Mouse (Mus musculus): Measurements from ENCODE around the gene Sgpp2.

Sgpp2 gene

DNA sequence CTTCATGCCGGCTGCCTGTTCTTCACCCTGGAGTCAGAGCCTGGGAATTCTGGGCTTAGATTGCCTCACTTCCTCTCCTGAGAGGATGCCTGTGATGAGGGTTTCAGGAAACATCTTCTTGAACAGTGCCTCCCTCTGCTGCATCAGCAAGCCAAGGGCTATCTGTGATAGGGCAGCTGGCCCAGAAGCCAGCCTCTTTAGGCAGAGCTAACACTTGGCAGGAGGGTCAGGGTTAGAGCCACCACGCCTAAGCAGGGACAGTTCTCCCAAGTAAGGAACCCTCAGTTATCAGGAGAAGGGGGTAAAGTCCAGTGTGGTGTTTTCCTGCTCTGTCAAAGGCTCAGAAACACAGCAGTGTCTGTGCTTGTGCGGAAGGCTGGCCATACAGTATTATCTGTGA, 89.6 kb downstream of the Sgpp2 start:
- DNase-seq (ENCODE audit: low spot score in 2 of 2): no peak

DNA sequence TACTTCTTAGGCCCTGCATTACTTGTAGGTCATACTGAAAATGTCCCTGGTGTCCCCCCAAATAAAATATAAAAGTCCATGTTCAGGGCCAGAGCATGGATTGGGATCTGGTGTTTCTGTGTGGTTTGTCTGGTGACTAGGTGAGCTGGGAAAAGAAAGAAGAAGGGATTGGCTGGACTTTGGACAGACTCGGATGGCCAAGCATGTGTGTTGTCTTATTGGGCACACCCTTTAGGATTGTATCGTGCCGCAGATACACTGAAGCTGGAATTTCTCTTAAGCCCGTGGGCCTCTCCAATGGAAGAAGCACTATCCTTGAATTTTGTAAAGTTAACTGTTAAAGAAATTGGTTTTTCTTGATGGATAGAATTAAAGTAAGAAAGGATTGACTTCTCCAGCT, 91.3 kb downstream of the Sgpp2 start:
- DNase-seq (ENCODE audit: low spot score in 2 of 2): no peak

DNA sequence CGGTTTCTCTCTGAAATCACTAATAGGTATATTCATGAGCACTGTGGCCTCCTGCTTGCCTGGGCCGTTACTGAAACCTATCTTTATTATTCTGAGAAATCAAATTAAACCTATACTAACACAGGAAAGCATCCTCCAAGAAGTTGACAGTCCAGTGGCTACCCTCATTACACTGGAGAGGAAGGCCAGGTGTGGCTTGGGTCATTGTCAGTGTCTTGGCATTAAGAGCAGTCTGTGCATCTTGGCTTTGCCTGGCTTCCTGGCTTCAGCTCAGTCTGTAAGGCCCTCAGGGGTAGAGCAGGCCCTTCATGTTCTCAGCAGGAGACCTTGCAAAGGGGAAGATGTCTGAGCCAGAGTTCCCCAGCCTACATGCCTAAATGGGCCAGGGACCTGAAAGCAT, 99.3 kb downstream of the Sgpp2 start:
- no peak for DNase-seq (ENCODE audit: low spot score in 2 of 2)

DNA sequence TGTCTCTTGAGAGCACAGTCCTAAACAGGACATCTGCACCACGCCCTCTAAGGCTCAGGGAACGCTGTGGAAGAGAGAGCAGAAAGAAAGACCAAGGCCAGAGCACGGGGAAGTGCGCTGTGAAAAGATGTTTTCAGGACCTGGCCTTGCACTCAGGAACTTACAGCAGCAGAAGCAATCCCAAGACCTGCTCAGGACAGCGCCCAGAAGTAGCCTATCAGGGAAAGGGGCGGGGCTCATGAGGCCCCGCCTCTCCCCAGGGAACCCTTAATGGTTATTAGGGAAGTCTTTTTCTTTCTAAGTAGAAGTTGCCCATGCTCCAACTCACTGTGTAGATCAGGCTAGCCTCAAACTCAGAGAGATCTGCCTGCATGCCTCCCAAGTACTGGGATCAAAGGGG, 102.5 kb downstream of the Sgpp2 start:
- DNase-seq (ENCODE audit: low spot score in 2 of 2): no peak

DNA sequence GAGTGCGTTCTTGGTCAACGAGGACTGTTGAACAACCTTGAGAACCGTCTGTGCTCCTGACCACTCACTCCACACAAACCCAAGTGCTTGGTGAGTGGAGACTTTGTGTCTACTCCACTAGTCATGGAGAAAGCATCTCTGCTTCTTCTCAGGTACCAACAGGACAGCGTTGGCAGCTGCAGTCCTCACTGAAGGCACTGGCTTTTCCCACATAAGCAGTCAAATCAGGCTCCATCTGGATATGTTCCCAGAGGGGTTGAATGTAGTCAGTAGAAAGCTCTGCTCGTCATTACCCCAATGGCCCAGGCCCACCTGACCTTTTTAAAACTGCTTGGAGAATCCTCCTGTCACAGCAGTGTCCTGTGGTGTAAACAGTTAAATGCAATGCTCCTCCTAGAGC, 104.3 kb downstream of the Sgpp2 start:
- DNase-seq (ENCODE audit: low spot score in 2 of 2): no peak

DNA sequence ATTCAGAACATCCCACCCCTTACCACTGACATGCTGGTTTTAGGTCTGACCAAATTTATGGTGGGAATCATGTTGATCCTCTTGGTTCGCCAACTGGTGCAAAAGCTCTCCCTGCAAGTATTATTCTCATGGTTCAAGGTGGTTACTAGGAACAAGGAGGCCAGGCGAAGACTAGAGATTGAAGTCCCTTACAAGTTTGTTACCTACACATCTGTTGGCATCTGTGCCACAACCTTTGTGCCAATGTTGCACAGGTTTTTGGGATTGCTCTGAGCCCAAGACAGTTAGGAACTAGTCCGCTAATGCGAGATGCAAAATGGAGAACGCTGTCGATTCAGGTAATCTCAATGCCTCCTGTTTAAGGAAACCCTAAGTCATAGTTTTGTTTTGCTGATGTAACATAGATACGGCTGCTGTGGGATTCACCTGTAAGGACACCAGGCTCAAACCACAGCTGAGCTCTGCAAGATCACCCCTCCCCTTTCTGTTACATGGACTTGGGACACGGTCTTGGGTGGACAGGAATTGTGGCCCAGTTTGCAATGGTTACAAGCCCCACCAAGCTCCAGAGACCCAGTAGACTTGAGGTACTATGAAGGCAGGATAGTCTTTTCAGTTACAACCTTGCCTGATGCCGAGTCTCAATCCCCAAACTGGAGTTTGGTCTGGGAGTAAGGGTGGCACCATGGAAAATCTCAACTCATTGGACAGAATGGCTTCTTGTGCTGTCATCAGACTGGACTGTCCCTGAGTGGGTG, 107.2 kb downstream of the Sgpp2 start:
- DNase-seq (ENCODE audit: low spot score in 2 of 2): no peak

DNA sequence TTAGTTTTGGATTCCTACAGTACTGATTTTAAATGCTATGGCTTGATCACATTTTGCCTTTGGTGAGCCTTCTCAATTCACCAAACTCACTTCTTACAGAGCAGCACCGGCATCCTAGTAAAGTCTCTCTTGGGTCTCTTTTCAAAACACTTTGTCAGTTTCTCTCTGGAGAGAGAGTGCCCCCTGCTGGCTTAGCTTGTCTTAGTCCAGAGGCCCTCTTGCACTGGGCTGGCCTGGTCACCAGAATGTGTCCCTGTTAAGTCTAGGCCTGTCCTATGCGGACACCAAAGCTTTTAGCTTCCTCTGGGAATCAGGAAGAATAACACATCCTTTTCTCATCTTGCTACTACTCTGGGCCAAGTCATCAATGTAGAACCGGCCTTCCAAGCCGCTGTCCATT, 109.4 kb downstream of the Sgpp2 start:
- DNase-seq (ENCODE audit: low spot score in 2 of 2): peak; percentile 27 to 67

DNA sequence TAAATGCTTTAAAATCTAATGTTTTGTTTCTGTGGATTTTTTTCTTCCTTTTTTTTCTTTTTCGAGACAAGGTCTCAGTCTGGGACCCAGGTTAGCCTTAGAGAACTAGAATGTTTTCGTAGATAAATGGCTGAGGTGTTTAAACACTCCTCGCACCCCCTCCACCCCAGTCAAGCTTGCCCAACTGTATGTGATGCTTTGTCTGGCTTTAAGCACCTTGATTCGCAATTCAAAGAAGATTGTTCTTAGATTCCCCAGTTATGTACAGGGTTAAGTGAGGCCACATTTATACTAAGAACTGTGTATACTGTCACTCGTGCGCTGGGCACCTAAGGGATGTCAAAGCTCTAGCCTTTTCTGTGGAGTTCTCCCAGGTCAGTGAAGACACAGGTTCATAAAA, 110.1 kb downstream of the Sgpp2 start:
- DNase-seq (ENCODE audit: low spot score in 2 of 2): no peak

DNA sequence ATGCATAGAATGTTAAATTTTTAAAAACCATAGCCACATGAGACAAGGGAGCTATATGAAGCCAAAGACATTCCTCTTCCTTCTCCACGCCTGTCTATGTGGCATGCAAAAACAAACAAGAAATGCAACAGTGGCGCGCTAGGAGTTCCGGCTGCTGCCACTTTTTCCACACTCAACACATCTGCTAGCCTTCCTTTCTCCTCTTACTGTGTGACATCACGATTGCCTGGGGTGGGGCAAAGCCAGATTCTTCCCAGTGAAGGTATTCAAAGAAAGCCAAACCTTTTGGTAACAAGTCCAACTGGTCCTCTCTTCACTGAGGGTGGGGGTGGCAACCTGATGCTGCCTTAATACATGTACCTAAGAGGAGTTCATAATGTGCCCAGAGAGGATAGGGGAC, 111.6 kb downstream of the Sgpp2 start:
- no peak for DNase-seq (ENCODE audit: low spot score in 2 of 2)

DNA sequence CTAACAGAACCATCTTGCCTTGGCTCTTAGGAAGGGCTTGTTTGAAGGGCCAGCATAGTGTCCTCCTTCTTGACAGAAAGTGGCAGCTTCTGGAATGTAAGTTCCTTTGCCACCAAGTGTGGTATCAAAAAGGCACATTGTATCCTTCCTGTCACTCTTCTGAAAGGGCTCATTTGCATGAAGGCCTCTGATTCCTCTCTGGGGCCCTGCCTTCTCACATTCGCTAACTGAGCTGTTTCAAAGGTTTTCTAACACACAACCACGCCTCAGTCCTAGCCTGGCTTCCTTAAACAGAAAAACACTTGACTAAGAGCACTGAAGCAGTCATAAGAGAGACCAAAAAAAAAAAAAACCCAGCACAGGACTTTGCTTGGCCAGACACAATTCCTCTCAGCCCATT, 112.4 kb downstream of the Sgpp2 start:
- DNase-seq (ENCODE audit: low spot score in 2 of 2): no peak

DNA sequence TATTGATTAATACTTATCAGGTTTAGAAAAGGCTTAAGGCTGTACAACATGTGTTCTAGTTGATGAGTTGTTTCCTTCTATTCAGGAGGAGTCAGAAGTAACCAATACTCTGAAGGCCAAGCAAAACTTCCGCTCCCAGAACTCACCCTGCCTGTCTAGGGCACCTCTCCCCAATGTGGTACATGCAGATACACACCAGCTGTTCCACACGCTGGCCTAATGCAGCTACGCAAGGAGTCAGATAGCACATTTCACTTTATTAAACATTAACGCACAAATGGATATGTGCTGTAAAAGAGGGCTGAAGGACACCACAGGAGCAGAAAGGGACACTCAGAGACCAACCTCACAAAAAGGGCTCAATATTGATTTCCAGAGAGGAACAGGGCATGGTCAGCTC, 114.7 kb downstream of the Sgpp2 start:
- DNase-seq (ENCODE audit: low spot score in 2 of 2): no peak

DNA sequence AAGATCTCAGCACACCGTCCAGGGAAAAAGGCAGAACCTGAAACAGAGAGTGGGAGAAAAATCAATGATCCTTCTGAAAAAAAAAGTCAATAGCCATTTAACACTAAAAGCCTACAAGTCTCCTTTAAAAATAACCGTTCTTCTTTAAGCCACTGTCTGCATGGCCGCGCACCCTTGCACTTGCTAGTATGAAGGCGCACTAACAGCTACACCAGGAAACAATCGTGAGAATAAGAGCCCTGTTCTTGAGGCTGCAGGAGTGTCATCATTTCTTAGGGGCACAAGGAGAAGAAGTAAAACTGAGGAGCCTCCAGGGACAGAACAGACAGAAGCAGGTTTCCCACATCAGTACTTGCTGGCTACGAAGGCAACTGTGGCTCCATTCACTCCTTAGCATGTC, 115.2 kb downstream of the Sgpp2 start:
- no peak for DNase-seq (ENCODE audit: low spot score in 2 of 2)

DNA sequence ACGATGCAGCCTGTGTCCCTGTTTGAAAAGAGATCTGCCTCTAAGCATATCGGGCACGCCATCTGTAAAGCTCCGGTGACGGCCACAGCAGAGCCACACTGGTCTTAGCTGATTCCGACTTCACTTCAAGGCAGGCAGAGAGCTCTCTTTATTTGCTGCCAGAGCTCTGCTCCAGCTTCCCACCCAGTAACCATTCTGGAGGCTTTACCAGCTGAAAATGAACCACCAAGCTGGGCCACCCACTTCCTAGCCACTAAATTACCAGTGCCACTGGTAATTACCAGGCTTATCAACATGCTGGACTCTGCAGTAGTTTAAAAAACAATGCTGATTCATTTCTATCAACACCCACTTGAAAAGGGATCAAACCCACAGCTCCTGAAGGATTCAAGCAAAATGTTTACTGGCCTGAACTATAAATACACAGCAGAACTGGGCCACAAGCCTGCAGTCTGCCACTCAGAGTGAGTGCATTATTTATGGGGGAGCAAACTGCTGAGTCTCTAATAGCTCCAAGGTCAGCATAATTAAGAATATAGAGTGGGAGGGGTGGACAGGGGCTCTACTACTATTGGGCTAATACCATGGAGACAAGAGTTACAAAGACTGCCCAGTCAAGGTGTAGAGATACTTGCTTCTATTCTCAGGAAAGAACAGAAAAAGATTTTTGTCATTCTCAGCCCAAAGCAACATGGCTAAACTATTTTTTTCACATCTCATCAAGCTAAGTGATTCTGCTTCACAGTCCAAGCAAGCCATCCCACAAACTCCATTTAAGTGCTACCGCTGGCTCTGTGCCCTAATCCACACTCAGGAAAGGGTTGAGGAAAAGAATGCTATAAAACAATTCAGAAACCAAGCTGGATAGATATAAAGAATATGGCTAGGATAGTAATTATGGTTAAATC, 115.9 kb downstream of the Sgpp2 start:
- DNase-seq (ENCODE audit: low spot score in 2 of 2): peak in 1 of 2 experiments; percentile 16

DNA sequence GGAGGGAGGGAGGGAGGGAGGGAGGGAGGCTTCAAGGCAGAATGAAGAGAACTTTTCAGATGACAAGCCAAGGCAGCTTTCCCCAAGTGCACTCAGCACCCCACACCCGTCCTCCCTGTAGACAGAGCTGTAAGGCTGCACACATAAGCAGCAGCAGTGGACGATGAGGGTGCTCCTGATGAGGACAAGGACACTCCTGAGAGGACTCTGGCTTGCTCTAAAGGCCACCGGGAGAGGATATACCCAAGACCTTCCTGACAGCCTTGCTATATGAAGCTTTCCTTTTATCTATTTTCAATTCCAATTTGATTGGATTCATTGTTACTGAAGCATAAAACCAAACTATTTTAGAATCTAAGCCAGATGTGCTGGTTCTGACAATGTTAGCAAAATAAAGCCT, 116.7 kb downstream of the Sgpp2 start:
- no peak for DNase-seq (ENCODE audit: low spot score in 2 of 2)

DNA sequence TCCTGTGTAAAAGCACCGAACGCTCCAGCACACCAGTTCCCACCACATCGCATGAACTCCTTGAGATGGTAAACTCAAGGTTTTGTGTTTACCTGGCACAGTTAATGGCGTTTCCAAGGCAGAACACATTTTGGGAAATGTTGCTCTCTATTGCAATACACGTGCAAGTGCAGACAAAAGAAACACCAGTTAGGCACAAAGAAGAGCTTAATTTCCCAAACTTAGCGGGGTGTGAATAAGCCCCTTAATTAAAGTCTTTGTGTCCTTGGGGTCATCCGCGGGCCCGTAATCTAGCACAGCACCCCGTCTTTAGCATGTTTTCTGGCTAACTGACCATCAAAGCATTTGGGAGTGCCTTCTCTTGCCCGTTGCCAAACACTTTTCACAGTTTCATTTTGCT, 118.7 kb downstream of the Sgpp2 start:
- DNase-seq (ENCODE audit: low spot score in 2 of 2): no peak

DNA sequence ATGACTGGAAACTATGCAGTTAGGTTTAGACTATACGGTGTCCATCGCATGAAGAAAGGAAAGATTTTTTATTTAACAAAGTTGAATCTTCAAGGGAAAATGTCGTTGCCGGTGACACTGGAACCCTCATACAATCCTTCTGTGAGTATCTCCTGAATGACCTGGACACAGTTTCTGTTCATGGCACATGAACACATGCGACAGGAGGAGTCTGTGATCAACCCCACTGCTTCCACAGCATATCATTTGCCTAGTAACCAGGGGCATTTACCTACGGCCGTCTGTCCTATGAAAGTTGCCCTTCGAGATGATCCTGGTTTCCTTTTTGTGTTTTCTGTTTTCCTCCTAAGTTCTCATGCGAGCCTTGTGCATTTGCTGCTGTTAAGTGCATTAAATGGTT, 123.3 kb downstream of the Sgpp2 start:
- DNase-seq (ENCODE audit: low spot score in 2 of 2): no peak

DNA sequence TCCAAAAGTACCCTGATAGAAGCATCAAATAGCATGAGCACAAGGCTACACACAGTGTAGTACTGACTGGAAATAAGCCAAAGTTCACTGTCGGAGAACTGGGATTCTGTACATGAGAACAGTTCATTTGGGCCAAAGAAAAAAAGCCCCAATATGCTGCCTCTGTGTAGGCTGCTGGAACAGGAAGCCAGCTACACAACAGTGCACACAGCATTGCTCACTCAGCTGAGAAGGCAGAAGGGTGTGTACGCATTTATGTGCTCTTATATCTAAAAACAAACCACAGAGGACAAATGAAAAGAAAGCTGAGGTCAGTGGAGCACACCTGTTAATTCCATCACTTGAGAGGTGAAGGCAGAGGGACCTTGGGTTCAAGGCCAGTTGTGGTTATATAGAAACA, 125.8 kb downstream of the Sgpp2 start:
- DNase-seq (ENCODE audit: low spot score in 2 of 2): no peak

DNA sequence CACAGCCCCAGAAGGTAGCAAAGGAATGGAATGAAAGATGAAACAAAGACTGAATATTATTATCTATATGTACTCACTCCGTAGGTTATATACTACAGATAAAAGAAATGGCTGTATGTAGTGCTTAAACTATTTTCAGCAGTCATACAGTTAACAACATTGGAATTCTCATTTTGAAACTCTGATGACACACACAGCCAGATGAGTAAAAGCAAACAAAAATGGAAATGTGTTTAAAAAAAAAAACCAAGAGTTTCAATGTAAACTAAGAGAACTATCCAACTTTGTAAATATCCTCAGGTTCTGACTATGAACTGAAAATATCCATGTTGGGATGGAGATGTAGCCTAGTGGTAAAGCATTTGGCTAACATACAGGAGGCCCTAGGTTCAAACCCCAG, 126.3 kb downstream of the Sgpp2 start:
- DNase-seq (ENCODE audit: low spot score in 2 of 2): no peak

DNA sequence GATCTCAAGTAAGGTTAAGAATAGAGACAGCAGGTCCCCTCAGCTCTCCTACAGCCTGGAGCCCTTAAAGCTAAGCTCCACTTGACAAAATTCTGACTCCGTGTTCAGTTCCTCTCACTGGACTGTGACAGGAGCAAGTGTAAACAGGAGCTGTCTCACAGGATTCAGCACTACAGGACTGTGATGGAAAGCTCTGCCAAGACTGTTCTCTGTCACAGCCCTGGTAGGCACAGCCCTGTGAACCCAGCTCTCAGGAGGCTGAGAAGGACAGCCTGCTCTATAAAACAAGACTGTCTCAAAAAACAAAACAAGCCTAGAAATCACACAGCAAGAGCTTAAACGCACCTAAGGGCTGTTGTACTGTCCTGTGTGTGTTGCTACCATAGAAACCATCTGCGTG, 127.0 kb downstream of the Sgpp2 start:
- no peak for DNase-seq (ENCODE audit: low spot score in 2 of 2)

DNA sequence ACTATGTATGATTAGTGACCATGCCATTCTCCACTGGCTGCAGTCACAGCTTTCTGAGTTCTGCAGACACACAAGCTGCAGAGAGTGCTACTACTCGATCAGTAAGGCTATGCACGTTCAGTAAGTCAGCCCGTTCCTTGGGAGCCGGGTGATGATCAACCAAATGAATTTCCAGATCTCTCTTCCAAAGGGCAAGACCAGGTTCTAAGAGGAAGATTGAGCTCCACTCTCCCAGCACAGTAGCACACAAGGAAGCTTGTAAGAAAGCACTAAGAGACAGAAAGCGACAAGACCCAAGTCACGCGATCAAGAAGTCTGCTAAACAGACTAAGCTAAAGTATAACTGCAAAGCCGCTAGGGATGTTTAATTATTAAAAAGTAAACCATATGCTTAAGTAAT, 130.6 kb downstream of the Sgpp2 start:
- no peak for DNase-seq (ENCODE audit: low spot score in 2 of 2)

DNA sequence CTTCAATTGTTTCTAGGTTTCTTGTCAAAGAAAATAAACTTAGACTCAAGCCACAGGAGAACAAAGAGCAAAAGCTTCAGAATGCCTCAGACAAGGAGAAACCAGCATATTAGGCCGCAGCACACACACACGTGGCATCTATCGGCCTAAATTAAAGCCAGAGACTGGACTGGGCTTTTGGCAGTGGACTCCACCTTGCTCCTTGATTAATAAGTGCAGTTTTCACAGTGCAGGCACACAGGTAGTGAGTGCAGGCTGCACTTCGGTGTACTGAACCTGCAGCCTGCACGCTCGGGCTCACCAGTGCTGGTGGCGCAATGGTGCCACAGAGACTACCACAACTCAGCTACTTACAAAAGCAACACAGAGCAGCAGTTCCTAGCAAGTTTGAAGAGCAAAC, 132.9 kb downstream of the Sgpp2 start:
- DNase-seq (ENCODE audit: low spot score in 2 of 2): no peak

DNA sequence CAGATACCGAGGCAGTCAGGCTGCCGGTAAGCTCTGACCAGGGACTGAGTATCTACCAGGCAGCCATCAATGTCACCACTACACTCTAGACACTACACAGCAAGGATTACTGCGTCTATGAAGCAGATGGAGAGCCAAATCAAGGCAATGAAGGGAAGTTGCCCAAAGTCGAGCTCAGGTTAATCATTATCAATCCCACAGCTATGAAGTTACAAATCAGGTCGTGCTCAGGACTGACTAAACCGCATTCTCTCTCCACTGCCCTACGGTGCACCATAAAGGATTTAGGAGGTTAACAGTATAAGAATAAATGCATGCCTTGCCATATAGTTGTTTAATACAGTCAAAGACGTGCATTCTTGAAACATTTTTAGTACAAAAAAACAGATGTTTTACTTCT, 136.1 kb downstream of the Sgpp2 start:
- no peak for DNase-seq (ENCODE audit: low spot score in 2 of 2)

DNA sequence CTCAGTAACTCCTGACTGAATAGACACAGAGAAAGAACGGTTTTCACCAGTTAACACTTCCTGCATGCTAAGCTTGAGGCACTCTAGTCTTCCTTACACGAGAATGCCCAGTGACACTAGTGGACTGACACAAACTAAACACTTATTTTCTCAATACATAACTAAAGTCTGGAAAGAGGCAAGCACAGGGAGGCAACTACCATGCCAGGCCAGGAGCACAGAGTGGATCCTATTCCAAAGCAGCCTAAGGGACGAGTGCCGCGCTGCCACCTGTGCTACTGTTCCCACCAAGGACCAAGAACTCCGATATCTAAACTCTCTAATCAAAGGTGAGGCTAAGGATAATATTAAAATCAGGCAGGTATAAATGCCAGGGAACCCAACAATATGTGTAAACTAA, 136.6 kb downstream of the Sgpp2 start:
- DNase-seq (ENCODE audit: low spot score in 2 of 2): no peak

Data from frontal cortex, postnatal 14 days (tissue).